Mouse (Mus musculus) retina, adult 2 months (tissue): ENCODE measurements around the gene 1810049J17Rik.

Experiments used
- DNase-seq: peaks from one replicate; pipeline ENCODE4 v3.0.0-alpha.2; 2012; ENCODE audit warnings: low read depth, low spot score

Gene 1810049J17Rik

DNA sequence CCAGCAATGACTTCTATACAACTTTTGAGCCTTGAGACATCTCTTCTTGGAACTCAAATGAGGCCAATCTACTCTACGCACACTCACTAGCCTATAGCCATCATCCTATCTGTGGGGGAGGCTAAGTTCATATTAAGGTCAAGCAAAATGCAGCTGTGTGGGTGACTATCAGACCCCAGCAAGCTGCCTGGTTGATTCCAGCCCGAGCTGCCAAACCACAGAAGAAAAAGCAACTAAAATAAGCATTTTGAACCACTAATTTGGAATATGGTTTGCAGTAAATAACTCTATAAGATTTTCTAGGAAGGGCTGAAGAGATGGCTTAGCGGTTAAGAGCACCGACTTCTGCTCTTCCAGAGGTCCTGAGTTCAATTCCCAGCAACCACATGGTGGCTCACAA, 11.0 kb downstream of the 1810049J17Rik start:
- no peak for DNase-seq

DNA sequence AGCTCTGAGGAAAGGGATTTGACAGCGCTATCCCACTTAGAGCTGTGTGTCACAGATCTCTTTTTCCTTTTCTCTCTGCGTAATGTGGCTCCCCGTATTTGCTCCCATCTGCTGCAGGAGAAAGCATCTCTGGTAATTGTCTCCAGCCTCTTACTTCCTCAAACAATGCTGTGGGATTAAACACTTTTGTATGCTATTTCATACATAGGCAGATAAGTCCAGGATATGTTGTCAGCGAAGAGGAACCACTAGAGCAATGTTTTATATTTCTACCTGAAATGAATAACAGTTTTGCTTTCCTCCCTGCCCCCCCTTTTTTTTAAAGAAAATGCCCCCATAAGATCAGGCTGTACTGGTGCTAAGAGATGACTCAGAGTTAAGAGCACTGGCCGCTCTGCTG, 13.2 kb downstream of the 1810049J17Rik start:
- DNase-seq = no peak

DNA sequence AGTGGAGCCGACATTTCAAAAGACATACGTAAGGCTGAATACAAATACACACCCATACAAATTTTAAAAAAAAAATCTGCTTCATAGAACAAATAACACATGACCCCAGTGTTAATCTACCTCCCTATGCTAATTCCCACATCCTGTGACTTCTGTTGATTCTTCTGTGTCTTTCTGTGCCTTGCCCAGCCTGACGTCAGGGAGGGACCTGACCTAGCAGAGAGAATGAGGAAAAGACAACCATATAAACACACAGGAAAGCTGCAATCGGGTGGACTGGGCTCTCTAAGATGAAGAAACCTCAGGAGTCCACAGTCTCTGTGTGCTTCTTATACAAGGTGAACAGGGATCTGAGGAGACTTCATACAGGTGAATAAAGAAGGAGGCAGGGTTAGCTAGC, 14.6 kb downstream of the 1810049J17Rik start:
- DNase-seq = no peak

DNA sequence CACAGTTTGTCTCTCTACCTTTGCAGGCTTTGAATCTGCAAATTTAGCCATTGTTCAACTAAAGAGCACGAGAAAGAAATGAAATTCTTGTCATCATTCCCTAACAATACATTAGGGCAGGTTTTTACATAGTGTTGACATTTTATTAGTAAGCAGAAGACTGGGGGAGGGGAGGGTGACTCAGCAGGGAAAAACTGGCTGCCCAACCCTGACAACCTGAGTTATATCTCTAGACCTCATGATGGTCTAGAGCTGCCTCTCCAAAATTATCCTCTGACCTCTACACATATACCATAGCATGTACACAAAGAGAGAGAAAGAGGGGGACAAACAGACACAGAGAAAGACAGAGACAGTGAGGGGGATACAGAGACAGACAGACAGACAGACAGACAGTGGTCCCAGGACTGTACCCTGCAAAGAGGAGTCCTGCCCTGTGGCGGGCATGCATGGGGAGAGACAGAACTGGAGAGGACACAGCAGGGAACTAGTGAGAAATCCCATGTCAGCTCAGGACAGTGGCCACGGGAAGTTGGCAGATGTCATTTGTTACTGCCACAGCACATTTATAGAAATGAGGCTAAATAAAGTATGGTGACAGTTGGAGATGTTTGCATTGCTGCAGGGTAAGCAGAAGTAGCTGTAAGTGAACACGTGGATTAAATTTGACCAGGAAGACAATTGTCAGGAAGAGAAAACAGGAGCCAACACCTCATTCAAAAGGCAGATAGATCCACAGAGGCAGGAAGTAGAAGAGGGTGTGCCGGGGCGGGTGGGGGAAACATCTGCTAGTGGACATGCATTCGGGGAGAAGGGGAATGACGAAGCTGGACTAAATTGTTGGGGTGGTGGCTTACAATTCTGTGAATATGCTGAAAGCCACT, 15.3 kb downstream of the 1810049J17Rik start:
- no peak for DNase-seq

DNA sequence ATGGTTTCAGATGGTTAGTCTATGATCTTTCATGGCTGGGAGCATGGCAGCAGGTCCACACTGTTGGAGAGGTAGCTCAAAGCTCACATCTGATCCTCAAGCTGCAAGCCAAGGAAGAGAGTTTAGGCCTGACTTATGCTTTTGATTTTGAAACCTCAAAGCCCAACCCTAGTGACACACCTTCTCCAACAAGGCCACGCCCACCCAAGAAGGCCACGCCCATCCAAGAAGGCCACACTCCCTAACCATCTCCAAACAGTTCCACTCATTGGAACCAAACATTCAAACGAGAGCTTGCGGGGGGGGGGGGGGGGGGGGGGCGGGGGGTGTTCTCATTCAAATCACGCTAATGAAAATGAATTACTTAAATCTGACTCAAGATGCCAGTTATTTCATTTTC, 19.9 kb downstream of the 1810049J17Rik start:
- DNase-seq = no peak

GRCm38 (mm10) chr15:12298231-12298737, 23.4 kb downstream of the 1810049J17Rik start:
- DNase-seq = no peak

GRCm38 (mm10) chr15:12296228-12296627, 25.5 kb downstream of the 1810049J17Rik start:
- DNase-seq = no peak

GRCm38 (mm10) chr15:12291757-12292156, 29.9 kb downstream of the 1810049J17Rik start:
- DNase-seq = no peak

DNA sequence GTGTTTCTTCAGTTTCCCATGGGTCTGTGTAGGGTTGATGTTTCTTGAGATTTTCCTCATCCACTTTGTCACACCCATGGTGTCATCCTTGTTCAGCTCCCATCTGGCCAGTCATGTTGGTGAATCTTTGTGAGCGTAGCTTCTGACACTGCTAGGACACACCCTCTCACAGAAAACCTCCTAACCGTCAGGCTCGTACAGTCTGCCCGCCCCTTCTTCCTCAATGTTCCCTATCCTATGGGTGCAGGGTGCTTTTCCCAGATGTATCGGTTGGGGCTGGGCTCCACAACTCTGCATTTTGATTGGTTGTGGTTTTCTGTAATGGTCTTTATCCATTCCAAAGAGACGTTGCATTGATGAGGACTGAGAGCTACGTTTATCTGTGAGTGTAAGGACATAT, 31.4 kb downstream of the 1810049J17Rik start:
- no peak for DNase-seq

DNA sequence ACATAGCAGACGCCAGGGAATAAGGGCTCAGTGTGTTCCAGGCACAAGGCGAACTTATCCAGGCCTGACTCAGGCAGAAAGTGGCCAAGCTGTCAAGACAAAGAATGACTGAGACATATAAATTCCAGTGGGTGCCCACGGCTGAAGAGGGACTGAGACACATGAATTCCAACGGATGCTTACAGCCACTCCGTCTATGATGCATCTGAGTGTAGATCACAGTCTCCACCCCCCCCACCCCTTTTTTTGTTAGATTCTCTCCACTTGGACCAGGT, 36.2 kb downstream of the 1810049J17Rik start:
- no peak for DNase-seq

- no peak for DNase-seq
Measured at GRCm38 (mm10) chr15:12284794-12285534, 36.7 kb downstream of the 1810049J17Rik start.

DNA sequence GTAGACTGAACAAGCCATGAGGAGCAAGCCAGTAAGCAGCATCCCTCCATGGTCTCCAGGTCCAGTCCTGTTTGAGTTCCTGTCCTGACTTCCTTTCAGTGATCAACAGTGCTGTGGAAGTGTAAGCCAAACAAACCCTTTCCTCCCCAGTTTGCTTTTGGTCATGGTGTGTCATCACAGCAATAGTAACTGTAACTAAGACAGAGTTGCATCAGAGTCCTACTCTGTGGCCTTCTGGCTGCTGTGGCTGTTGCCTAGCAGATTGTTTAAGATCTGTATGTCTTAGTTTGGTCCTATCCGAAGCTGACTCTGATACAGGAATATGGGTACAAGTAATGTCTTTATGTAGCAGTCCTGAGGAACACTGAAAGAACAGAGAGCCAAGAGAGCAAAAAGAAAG, 41.9 kb downstream of the 1810049J17Rik start:
- no peak for DNase-seq

DNA sequence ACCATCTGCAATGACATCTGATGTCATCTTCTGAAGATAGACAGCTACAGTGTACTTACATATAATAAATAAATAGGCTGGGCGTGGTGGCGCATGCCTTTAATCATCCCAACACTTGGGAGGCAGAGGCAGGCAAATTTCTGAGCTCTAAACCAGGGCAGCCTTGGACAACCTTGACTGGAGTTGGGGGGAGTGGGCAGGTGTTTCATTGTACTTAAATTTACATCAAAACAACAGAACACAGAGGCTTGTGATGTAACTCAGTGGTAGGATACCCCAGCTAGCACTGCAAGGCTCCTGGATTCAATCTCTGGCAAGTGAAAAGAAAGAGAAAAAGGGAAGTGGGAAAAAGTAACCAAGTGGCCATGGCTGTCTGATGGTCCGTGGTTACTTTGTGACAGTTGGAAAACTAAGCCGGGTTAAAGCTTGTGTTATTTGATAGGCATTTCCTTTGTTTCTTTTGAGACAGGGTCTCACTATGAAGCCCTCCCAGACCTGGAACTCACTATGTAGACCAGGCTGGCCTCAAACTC, 46.5 kb downstream of the 1810049J17Rik start:
- DNase-seq = no peak

- no peak for DNase-seq
Measured at GRCm38 (mm10) chr15:12274053-12274769, 47.5 kb downstream of the 1810049J17Rik start.

- no peak for DNase-seq
Measured at GRCm38 (mm10) chr15:12273325-12274052, 48.2 kb downstream of the 1810049J17Rik start.
